7 mouse cellular contexts compared by ENCODE assay signal in the genomic region with DNA sequence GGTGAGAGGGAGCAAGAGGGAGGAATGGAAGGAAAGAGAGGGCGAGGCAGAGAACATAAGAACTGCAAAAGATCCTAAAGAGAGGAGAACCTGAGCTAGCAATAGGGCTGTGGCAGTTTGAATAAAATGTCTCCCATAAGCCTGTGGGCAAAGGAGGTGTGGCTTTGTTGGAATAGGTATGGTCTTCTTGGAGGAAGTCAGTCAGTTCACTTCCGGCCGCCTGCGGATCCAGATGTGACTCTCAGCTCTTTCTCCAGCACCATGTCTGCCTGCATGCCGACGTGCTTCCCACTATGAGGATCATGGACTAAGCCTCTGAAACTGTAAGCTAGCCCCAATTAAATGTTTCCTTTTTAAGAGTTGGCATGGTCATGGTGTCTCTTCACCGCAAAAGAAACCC. TPM values are rescaled to one million over a fixed set of nuclear protein-coding genes. Genes with fewer than 3 reads are reported as not detected.
DNase-seq lines count a peak whose midpoint lies in the region; ATAC-seq and TF ChIP-seq lines count a peak whose summit lies in the region.

A gene (plus strand): TSS at position 204 of the 400 bp plus-strand sequence.

- H3K4me2 ChIP-seq in forebrain, embryonic 16.5 days (ENCODE audit: low read length), result no peak within 1 kb of the TSS
- H3K4me2 ChIP-seq in hindbrain, postnatal 0 days (ENCODE audit: low read depth, low read length), result no peak within 1 kb of the TSS
- no peak within 1 kb of the TSS for H3K4me2 ChIP-seq in neural tube, embryonic 13.5 days

- H3K27me3 ChIP-seq in G1E (ENCODE audit: insufficient read depth, low read length), result peaks cover 13% of the 10 kb centered on the region
- no peaks in the 10 kb centered on the region for H3K27me3 ChIP-seq in forebrain, embryonic 16.5 days (replicated peaks; ENCODE audit: control insufficient read depth, insufficient read depth, low read length)
- no peaks in the 10 kb centered on the region for H3K27me3 ChIP-seq in hindbrain, postnatal 0 days (ENCODE audit: insufficient read depth, low read length)
- H3K27me3 ChIP-seq in neural tube, embryonic 13.5 days, result no peaks in the 10 kb centered on the region

- 92% methylated on average over 7 of the region's 7 CpGs for WGBS in forebrain, embryonic 16.5 days
- WGBS in hindbrain, postnatal 0 days, result 92% methylated on average over 7 of the region's 7 CpGs
- WGBS in neural tube, embryonic 13.5 days, result 94% methylated on average over 7 of the region's 7 CpGs

- no peak within 1 kb of the TSS for H3K4me3 ChIP-seq in G1E (ENCODE audit: low read depth, low read length)
- no peak within 1 kb of the TSS for H3K4me3 ChIP-seq in forebrain, embryonic 16.5 days (replicated peaks; ENCODE audit: low read length)
- no peak within 1 kb of the TSS for H3K4me3 ChIP-seq in hindbrain, postnatal 0 days (ENCODE audit: low read length)
- no peak within 1 kb of the TSS for H3K4me3 ChIP-seq in neural tube, embryonic 13.5 days

- no peak for TF ChIP-seq CTCF in G1E (IDR thresholded peaks at IDR 0.05; ENCODE audit: low read depth, low read length)
- no peak for TF ChIP-seq CTCF in hindbrain, postnatal 0 days (IDR thresholded peaks at IDR 0.05; ENCODE audit: low read depth)

- H3K9ac ChIP-seq in forebrain, embryonic 16.5 days (replicated peaks; ENCODE audit: low read depth, low read length), result no peak within 1 kb of the TSS
- no peak within 1 kb of the TSS for H3K9ac ChIP-seq in hindbrain, postnatal 0 days (replicated peaks; ENCODE audit: low read length)
- H3K9ac ChIP-seq in neural tube, embryonic 13.5 days, result no peak within 1 kb of the TSS

- no peaks in the 10 kb centered on the region for H3K36me3 ChIP-seq in G1E (replicated peaks)
- H3K36me3 ChIP-seq in forebrain, embryonic 16.5 days (ENCODE audit: control insufficient read depth, insufficient read depth), result no peaks in the 10 kb centered on the region
- H3K36me3 ChIP-seq in hindbrain, postnatal 0 days (ENCODE audit: insufficient read depth, low read length), result no peaks in the 10 kb centered on the region
- no peaks in the 10 kb centered on the region for H3K36me3 ChIP-seq in neural tube, embryonic 13.5 days

- no peaks in the 10 kb centered on the region for H3K4me1 ChIP-seq in G1E (ENCODE audit: insufficient read depth, low read depth, low read length)
- H3K4me1 ChIP-seq in forebrain, embryonic 16.5 days (replicated peaks; ENCODE audit: control insufficient read depth, insufficient read depth, low read length), result no peaks in the 10 kb centered on the region
- no peaks in the 10 kb centered on the region for H3K4me1 ChIP-seq in hindbrain, postnatal 0 days (ENCODE audit: insufficient read depth, low read length)
- no peaks in the 10 kb centered on the region for H3K4me1 ChIP-seq in neural tube, embryonic 13.5 days (replicated peaks)

- H3K9me3 ChIP-seq in G1E (replicated peaks), result no peaks in the 10 kb centered on the region
- H3K9me3 ChIP-seq in forebrain, embryonic 16.5 days (ENCODE audit: control insufficient read depth, low read length), result no peaks in the 10 kb centered on the region
- no peaks in the 10 kb centered on the region for H3K9me3 ChIP-seq in hindbrain, postnatal 0 days (ENCODE audit: low read length)
- H3K9me3 ChIP-seq in neural tube, embryonic 13.5 days, result no peaks in the 10 kb centered on the region

- H3K27ac ChIP-seq in forebrain, embryonic 16.5 days (ENCODE audit: low read length), result no peak within 1 kb of the TSS
- H3K27ac ChIP-seq in hindbrain, postnatal 0 days, result no peak within 1 kb of the TSS
- H3K27ac ChIP-seq in neural tube, embryonic 13.5 days (replicated peaks), result no peak within 1 kb of the TSS

- no peak for ATAC-seq in CD4-positive, CD25-positive, alpha-beta regulatory T cell, adult 4 months
- no peak for ATAC-seq in G1E (ENCODE audit: extremely low read depth, insufficient number of reproducible peaks, low FRiP score, poor library complexity, severe bottlenecking)
- ATAC-seq in forebrain, embryonic 16.5 days, result no peak
- no peak for ATAC-seq in hindbrain, postnatal 0 days
- ATAC-seq in neural tube, embryonic 13.5 days (ENCODE audit: low read depth), result no peak

- DNase-seq in G1E (ENCODE audit: low spot score), result no peak
- DNase-seq in hindbrain, postnatal 0 days (ENCODE audit: low spot score), result no peak
- no peak for DNase-seq in c-Kit-positive CD71-positive TER-119-positive erythroid progenitor cells, embryonic 14.5 days (ENCODE audit: low spot score)
- DNase-seq in cerebellum, postnatal 14 days, result no peak

RNA-seq across cellular contexts. Expression of the gene that starts here (rescaled TPM):
- 10 to 100 TPM; 17.1 to 18.3 TPM for polyA plus RNA-seq in CD4-positive, CD25-positive, alpha-beta regulatory T cell, adult 4 months (2017; shearing (Covaris generic))
- total RNA-seq in G1E (2014; fragmentation: Nextera tagmentation), result 30.1 and 56.7 TPM in 2 replicates
- 14.6 and 17.8 TPM in 2 replicates for total RNA-seq in G1E (2017)
- polyA plus RNA-seq in G1E (2012), result 2.8 and 4.1 TPM in 2 replicates
- 31.9 and 34.6 TPM in 2 replicates for polyA plus RNA-seq in forebrain, embryonic 16.5 days (2015; fragmentation: Nextera tagmentation; extraction: Ambion mirVana)
- 20.8 and 33.0 TPM in 2 replicates for total RNA-seq in hindbrain, postnatal 0 days (2014; rRNA removed)
- polyA plus RNA-seq in hindbrain, postnatal 0 days (2015; fragmentation: Nextera tagmentation; extraction: Ambion mirVana), result 13.7 and 15.2 TPM in 2 replicates
- polyA plus RNA-seq in neural tube, embryonic 13.5 days (2015; fragmentation: Nextera tagmentation; extraction: Ambion mirVana), result 19.1 and 19.6 TPM in 2 replicates
